Mouse (Mus musculus) E14TG2a.4 (cell line): ENCODE measurements around the gene Rere.
"Not testable (repeated sequence)": the region's sequence is repeated elsewhere in the genome, so short reads cannot be mapped to it uniquely, and the experiment has no call there.

Source experiments
- H3K27me3 ChIP-seq: 2 replicates; pipeline ENCODE4 v1.6.1; 2014; ENCODE audit warnings: low read length, control low read depth; ENCODE audit not compliant: insufficient read depth
- H3K36me3 ChIP-seq: 2 replicates; pipeline ENCODE4 v1.6.1; 2014; ENCODE audit warnings: low read length, control low read depth; ENCODE audit not compliant: insufficient read depth
- H3K4me1 ChIP-seq: replicated peaks from 2 replicates; pipeline ENCODE4 v1.6.1; 2014; ENCODE audit warnings: low read depth, low read length, control low read depth
- H3K4me3 ChIP-seq: replicated peaks from 2 replicates; pipeline ENCODE4 v1.5.1; 2014; ENCODE audit warnings: mild to moderate bottlenecking, low read length
- H3K9me3 ChIP-seq: 2 replicates; pipeline ENCODE4 v1.6.1; 2014; ENCODE audit warnings: low read length, control low read depth
- CTCF ChIP-seq: conservative IDR thresholded peaks from 2 replicates; pipeline ENCODE4 v1.5.1; 2014; ENCODE audit warnings: low read length
- NANOG ChIP-seq: IDR thresholded peaks from 2 replicates; pipeline ENCODE4 v1.6.1; 2014; ENCODE audit warnings: borderline replicate concordance, low read length, mixed read lengths
- POU5F1 ChIP-seq: IDR thresholded peaks from 2 replicates; pipeline ENCODE4 v1.6.1; 2014; ENCODE audit warnings: low read length, borderline replicate concordance

The Rere gene

GRCm38 (mm10) chr4:150469274-150469673 is 187.8 kb downstream of the Rere start:
- Histone ChIP-seq H3K4me3 (no peak overlapping the region), H3K27me3 (no peaks in the 10 kb centered on the region), H3K36me3 (peaks cover 41% of the 10 kb centered on the region), H3K9me3 (no peaks in the 10 kb centered on the region), H3K4me1 (peaks cover 29% of the 10 kb centered on the region)
- no peak for TF ChIP-seq POU5F1
- TF ChIP-seq CTCF: no peak
- no peak for TF ChIP-seq NANOG

GRCm38 (mm10) chr4:150470674-150471328 is 189.4 kb downstream of the Rere start:
- TF ChIP-seq NANOG: no peak
- TF ChIP-seq CTCF: no peak
- no peak for TF ChIP-seq POU5F1
- H3K4me1 ChIP-seq: peaks cover 21% of the 10 kb centered on the region
- H3K36me3 ChIP-seq: peaks cover 45% of the 10 kb centered on the region
- H3K4me3 ChIP-seq: no peak overlapping the region
- no peaks in the 10 kb centered on the region for H3K9me3 ChIP-seq
- no peaks in the 10 kb centered on the region for H3K27me3 ChIP-seq

- TF ChIP-seq CTCF (no peak), POU5F1 (no peak), NANOG (no peak)
- no peak overlapping the region for H3K4me3 ChIP-seq
- no peaks in the 10 kb centered on the region for H3K27me3 ChIP-seq
- H3K36me3 ChIP-seq: peaks cover 54% of the 10 kb centered on the region
- no peaks in the 10 kb centered on the region for H3K9me3 ChIP-seq
- peaks cover 18% of the 10 kb centered on the region for H3K4me1 ChIP-seq
These were observed 191.4 kb downstream of the Rere start for GRCm38 (mm10) chr4:150472751-150473436.

GRCm38 (mm10) chr4:150473437-150474070 is 192.1 kb downstream of the Rere start:
- Histone ChIP-seq H3K9me3 (no peaks in the 10 kb centered on the region), H3K36me3 (peaks cover 56% of the 10 kb centered on the region), H3K4me3 (no peak overlapping the region), H3K27me3 (no peaks in the 10 kb centered on the region), H3K4me1 (peaks cover 22% of the 10 kb centered on the region)
- no peak for TF ChIP-seq NANOG
- TF ChIP-seq CTCF: no peak
- TF ChIP-seq POU5F1: no peak

- Histone ChIP-seq H3K4me3 (no peak overlapping the region), H3K9me3 (no peaks in the 10 kb centered on the region), H3K4me1 (peaks cover 26% of the 10 kb centered on the region), H3K27me3 (no peaks in the 10 kb centered on the region), H3K36me3 (peaks cover 56% of the 10 kb centered on the region)
- TF ChIP-seq POU5F1 (no peak), CTCF (no peak), NANOG (no peak)
These were observed 192.6 kb downstream of the Rere start for GRCm38 (mm10) chr4:150474086-150474485.

GRCm38 (mm10) chr4:150476258-150476657 is 194.8 kb downstream of the Rere start:
- no peaks in the 10 kb centered on the region for H3K27me3 ChIP-seq
- peaks cover 57% of the 10 kb centered on the region for H3K36me3 ChIP-seq
- H3K4me3 ChIP-seq: no peak overlapping the region
- peaks cover 38% of the 10 kb centered on the region for H3K4me1 ChIP-seq
- no peaks in the 10 kb centered on the region for H3K9me3 ChIP-seq
- TF ChIP-seq NANOG (no peak), POU5F1 (no peak), CTCF (no peak)

GRCm38 (mm10) chr4:150478006-150478405 is 196.6 kb downstream of the Rere start:
- TF ChIP-seq POU5F1: no peak
- TF ChIP-seq CTCF: no peak
- no peak for TF ChIP-seq NANOG
- H3K27me3 ChIP-seq: no peaks in the 10 kb centered on the region
- peaks cover 39% of the 10 kb centered on the region for H3K4me1 ChIP-seq
- no peak overlapping the region for H3K4me3 ChIP-seq
- H3K36me3 ChIP-seq: peaks cover 54% of the 10 kb centered on the region
- H3K9me3 ChIP-seq: no peaks in the 10 kb centered on the region

- not testable (repeated sequence) for H3K4me3 ChIP-seq, H3K9me3 ChIP-seq, H3K27me3 ChIP-seq
- Histone ChIP-seq H3K4me1 (peaks cover 38% of the 10 kb centered on the region), H3K36me3 (peaks cover 39% of the 10 kb centered on the region)
These were observed 201.6 kb downstream of the Rere start for GRCm38 (mm10) chr4:150483081-150483480.

- Histone ChIP-seq H3K9me3 (no peaks in the 10 kb centered on the region), H3K4me3 (no peak overlapping the region), H3K36me3 (peaks cover 19% of the 10 kb centered on the region), H3K4me1 (peaks cover 31% of the 10 kb centered on the region), H3K27me3 (no peaks in the 10 kb centered on the region)
- no peak for TF ChIP-seq POU5F1
- TF ChIP-seq CTCF: no peak
- TF ChIP-seq NANOG: no peak
These were observed 204.7 kb downstream of the Rere start for GRCm38 (mm10) chr4:150486097-150486496.
